Mouse (Mus musculus): ENCODE measurements at regions not wholly inside any gene's neighbourhood (a gene's known extent, or its start where the extent isn't known, plus 50 kb on each side); places are given as distances from the start of the nearest gene placed in this dataset.
"Not testable (repeated sequence)": the region's sequence is repeated elsewhere in the genome, so short reads cannot be mapped to it uniquely, and the experiment has no call there.

DNA sequence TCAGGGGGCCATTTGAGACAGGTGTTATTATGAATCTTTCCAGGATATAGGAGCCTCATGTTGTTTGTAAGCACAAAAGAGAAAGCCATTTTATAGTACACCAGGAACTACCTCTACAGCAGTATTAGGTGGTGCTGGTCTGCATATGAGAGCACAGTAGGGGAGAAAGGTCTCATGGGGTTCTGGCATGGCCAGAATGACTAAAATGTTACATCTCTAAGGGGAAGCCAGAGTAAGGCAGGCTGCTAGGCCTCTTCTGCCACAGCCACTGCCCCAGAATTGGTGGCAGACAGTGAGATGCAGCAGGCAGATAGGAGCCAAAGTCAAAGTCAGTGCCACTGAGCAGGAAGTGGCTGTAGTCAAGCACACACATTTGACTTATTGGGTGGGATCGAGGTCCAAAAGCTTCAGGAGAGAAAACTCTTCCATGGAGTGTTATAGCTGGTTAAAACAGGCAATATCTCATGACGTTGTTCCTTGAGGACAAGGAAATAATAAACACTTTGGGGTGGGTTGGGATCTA, 147.2 kb downstream of the Hira start:
- no peak for DNase-seq (ENCODE audit: low read depth)

GRCm38 (mm10) chr16:19025227-19025932, 148.5 kb downstream of the Hira start:
- no peak for DNase-seq (ENCODE audit: low read depth)

- DNase-seq (ENCODE audit: low read depth), result no peak
Measured at GRCm38 (mm10) chr16:19027096-19027495, 150.3 kb downstream of the Hira start.

DNA sequence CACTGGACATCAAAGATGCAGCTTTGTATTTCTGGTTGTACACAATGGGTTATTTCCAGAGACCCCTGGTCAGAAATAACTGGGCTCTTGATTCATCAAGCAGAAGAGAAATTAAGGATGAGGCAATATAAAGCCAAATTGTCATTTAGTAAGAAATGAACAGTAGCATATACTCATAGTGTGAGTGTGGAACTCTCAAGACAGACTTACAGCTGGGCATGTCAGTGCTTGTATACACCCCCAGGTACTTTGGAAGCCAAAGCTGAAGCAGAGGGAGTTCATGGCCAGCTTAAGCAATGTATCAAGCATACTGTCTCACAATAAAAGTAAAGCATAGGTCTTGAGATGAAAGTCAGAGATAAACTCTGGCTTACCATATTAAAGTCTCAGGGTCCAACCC, 155.7 kb downstream of the Hira start:
- no peak for DNase-seq (ENCODE audit: low read depth)

DNA sequence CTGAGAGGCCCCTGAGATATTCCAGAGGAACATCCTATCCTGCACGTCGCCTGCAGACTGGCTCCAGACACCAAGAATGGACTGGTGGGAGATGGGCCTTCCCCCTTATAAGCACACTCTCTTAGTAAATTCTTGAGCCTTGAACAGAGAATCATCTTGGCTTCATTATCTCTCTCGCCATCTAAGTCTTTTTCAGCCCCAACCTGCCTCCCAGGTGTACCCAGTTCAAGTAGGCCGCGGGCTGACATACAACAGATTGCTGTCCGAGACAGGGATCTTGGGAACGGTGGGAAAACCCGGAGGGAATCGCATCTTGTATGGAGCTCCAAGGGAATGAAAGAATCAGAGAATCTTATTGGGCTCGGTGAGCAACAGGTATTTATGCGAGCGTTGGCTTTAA, 158.9 kb downstream of the Hira start:
- DNase-seq (ENCODE audit: low read depth), result no peak

DNA sequence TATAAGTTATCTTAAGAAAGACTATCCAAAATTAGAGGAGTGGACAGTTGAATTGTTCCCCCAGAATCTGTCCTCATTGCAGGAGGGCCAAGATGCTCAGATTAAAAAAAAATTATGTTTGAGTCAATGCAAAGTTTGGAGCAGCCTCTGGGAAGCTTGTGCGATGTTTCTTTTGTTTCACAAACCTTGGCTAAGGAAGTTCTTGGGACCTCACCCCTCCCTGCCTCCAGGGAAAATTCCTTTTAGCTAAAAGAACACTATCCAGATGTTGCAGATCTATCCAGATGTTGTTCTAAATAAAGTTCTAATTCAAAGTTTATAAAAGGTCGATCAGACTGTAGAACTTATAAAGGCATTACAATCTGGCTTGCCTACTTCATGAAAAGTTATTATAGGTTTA, 160.8 kb downstream of the Hira start:
- no peak for DNase-seq (ENCODE audit: low read depth)

GRCm38 (mm10) chr16:19052791-19053190, 176.0 kb downstream of the Hira start:
- no peak for DNase-seq (ENCODE audit: low read depth)

DNA sequence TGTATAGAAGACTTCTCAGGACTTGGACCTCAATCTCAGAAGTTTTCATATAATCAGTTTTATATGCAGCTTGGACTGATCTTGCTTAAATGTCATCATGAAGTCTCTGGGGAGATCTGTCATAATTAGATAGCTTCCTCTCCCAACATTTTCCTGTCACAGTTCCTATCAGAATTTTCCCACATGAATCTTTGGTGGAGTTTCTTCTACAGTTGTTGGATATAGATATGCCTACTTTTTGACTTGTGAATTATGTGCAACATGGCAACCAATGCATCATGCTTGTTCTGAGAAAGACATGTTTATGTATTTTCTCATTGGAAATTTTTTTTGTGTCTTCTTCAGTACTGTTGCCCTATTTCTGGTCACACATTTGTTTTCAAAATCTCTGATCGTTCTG, 183.5 kb downstream of the Hira start:
- no peak for DNase-seq (ENCODE audit: low read depth)

GRCm38 (mm10) chr16:19061796-19062195, 185.0 kb downstream of the Hira start:
- no peak for DNase-seq (ENCODE audit: low read depth)

- DNase-seq (ENCODE audit: low read depth), result no peak
Measured at GRCm38 (mm10) chr16:19062557-19063400, 185.9 kb downstream of the Hira start.

DNA sequence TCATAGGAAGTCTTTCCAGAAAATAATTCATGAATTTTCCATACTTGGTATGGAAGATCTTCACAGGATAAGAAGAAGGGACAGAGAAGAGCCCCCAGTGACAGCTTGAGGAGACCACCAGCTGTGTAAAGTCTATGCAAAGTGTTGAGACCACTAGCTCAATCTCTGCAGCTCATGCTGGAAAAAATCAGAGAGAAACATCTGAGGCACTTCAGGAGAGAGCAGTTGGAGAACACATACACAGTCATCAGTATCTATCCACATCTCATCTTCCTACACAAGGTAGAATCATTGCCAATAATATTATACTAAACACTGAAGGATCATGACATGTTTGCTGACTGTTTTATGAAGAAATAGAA, 186.5 kb downstream of the Hira start:
- DNase-seq (ENCODE audit: low read depth), result no peak

GRCm38 (mm10) chr16:19064397-19064796, 187.6 kb downstream of the Hira start:
- no peak for DNase-seq (ENCODE audit: low read depth)

DNA sequence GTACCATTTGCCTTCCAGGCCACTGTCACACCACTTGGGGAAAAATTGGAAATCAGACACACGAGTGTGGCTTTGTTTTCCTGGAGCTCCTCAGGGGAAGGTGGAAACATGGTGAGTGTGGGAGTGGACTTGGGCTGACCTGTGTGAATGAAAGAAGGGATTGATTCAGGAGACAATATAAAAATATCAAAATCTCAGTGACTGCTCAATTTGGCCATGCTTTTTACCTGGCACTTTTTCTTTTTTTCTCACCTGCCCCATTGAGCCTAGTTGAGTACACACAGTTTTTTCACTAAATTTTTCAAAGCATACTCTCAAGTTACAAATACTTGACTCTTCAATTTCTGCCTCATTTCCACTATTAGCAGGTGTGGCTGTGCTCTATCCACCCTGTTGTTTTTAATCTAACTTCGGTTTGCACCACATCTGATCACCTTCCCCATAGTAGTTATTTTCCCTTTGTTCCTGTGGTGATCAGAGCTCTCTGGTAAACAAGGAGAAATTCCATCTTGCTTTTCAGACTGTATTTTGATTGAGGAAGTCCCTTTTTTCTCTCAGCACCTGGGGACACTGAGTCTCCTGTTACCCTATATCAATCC, 188.8 kb downstream of the Hira start:
- no peak for DNase-seq (ENCODE audit: low read depth)

DNA sequence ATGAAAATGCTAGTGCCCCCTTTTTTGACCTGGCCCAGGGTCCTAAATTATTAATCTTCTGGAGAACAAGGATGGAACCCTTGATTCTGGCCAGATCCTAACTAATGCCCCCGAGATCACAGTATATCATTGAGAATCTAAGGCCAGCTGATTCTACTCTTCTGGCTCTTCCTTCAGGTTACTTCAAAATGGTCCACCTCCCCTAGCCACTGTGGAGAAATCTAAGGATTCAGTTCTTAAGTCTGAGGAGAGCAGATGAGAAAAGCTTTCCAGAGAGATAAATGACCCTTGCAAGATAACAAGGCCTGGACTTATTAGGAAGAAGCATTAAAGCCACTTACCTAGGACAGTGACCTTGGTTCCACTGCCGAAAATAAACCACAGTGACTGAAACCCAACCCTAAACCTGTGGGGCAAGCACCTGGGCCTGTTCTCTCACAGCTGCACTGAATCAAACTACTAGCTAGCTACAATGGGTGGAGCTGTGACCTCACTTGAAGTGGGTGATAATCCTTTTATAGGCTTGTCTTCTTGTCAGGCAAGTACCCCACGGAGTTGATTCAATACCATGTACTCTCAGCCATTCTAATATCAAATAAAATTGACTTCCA, 190.0 kb downstream of the Hira start:
- no peak for DNase-seq (ENCODE audit: low read depth)

DNA sequence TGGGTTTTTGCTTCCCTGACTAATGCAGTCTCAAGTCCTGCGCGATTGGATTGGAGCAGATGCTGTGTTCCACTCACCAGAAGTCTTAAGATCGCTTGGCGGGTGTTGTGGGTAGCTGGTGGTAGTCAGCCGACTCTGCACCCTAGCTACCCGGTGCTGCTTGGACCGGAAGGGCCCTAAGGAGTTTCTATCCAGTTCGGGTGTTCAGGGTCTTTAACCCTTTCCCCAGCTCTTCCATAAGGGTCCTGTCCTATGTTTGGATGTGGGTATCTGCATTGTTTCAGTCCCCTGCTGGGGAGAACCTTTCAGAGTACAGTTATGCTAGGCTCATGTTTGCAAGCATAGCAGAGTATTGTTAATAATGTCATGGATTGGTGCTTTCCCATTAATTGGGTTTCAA, 206.7 kb downstream of the Hira start:
- DNase-seq (ENCODE audit: low read depth), result not testable (repeated sequence)

GRCm38 (mm10) chr16:19087914-19088313, 211.1 kb downstream of the Hira start:
- peak; percentile 2 for DNase-seq (ENCODE audit: low read depth)

Data from c-Kit-positive CD71-negative TER-119-negative erythroid progenitor cells, embryonic 14.5 days (primary cell).